Mouse (Mus musculus): ENCODE measurements around the gene Cps1. TPM values are rescaled to one million over a fixed set of nuclear protein-coding genes. Genes with fewer than 3 reads are reported as not detected.

The Cps1 gene
- polyA plus RNA-seq (2012; rRNA removed), result 0.16 and 0.17 TPM in 2 replicates

DNA sequence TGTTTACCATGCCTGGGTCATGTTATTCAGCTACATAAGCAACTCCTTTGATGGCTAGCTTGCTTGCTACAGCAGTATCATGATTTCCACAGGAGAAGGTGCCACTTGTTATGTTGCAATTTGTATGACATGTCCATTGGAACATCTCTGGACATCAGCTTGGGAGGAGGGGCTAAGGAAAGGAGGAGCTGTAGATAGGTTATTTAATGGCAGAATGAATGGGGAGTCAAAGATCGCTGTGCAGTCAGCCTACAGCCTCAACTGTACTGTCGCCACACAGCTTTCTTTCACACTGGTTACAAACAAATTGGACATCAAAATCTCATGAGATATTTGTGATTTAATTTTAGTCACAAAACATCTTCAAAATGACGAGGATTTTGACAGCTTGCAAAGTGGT lies at the start of gene Cps1:
Cps1 (plus strand) TSS at position 230 of the 400 bp plus-strand sequence.

Other genes starting within 250 kb of the Cps1 start
- 0.73 and 52.6 TPM in 2 replicates for gene Myl1, start 177.6 kb upstream of the Cps1 start, polyA plus RNA-seq (2012; rRNA removed)
- gene Lancl1, start 84.2 kb upstream of the Cps1 start, polyA plus RNA-seq (2012; rRNA removed), result 211 and 218 TPM in 2 replicates